Mouse (Mus musculus): Measurements from ENCODE around the gene Fbf1.

Gene Fbf1

DNA sequence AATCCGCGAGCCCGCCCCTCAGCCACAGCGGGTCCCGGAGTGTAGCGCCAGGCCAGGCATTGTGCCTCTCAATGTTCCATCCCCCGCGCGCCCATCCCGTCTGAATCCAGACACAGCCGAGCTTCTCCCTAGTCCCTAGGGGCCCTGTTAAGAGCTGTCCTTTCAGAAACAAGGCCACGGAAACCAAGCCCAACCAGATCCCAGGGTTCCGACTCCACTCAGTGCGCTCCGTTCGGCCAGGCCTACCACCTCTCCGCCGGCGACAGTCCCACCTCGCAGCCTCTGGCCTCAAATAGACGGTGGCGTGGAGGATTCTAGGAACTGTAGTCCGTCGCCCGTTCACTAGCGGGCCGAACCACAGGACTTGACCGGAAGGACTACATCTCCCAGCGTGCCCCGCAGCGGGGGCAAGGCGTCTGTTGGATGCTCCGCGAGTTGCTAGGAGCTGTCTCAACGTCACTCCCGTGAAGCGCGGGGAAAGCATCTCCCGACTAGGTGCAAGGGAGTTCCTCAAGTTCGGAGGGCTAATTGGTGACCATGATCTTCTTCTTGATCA lies at the start of gene Fbf1:
Gene Fbf1, minus strand, starts transcription at position 283 of the 556 bp plus-strand sequence.
- peak; percentile 93 for DNase-seq

DNA sequence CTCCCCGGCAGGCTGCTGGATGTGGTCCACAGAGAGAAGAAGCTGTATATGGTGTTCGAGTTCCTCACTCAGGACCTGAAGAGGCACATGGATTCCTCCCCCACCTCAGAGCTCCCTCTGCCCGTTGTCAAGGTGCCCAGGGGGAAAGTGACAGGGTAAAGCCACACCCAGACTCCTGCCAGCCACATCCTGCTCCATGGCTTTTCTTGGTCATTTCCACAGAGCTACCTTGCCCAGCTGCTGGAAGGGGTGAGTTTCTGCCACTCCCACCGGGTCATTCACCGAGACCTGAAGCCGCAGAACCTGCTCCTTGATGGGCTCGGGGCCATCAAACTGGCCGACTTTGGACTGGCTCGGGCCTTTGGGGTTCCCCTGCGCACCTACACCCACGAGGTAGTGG lies 48.6 kb upstream of the Fbf1 start:
- no peak for DNase-seq

DNA sequence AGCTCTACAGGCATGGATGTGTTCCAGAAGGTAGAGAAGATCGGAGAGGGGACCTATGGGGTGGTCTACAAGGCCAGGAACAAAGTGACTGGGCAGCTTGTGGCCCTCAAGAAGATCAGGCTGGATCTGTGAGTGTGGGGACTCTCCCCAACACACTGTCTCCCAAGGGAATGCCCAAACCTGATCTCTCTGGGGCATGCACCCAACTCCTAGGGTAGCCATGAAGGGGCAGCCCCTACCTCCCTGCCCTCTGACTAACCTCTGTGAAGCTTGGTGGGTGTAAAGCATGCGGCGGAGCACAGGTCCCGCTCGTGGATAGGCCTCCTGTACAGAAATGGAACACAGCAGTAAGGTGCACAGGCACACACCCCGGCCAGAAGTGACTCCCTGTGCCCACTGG lies 48.0 kb upstream of the Fbf1 start:
- no peak for DNase-seq

DNA sequence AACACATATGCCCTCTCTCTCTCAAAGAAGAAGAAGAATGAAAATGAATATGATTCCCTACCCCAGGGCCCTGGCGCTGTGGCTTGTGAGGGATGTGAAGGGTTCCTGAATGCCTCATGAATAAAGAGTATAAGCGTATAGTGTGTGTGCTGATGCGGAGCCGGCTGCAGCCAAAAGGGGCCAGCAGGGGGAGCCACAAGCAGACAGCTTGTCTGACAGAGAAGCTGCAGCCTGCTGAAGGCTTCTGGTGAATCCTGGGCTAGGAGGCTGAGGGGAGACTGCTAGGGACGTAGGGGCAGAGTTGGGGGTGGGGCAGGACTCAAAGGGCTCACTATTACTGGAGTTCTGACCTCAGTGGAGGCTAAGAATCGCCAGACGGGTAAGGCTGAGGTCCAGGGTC lies 47.2 kb upstream of the Fbf1 start:
- peak; percentile 45 for DNase-seq

DNA sequence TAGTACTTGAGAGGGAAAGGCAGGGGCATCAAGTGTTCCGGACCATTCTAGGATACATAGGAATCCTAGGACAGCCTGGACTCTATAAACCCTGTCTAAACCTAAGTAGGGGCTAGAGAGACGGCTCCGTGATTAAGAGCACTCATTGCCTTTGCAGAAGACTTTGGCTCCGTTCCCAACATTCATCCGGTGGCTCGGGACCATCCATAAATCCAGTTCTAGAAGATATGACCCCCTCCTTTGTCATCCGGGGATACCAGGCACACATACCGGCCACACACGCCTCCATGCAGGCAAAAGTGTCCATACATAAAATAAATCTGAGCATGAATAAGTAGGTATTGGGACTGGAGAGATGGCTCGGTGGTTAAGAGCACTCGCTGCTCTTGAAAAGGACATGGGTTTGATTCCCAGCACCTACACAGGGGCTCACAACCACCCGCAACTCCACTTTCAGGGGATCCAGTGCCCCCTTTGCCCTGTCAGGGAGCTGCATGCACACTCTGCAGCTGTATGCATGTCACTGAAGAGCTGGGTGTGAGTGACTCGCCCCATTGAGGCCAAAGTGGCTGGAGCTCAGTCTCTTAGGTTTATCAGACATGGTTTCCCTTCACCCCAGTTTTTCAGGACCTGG lies 46.0 kb upstream of the Fbf1 start:
- no peak for DNase-seq

DNA sequence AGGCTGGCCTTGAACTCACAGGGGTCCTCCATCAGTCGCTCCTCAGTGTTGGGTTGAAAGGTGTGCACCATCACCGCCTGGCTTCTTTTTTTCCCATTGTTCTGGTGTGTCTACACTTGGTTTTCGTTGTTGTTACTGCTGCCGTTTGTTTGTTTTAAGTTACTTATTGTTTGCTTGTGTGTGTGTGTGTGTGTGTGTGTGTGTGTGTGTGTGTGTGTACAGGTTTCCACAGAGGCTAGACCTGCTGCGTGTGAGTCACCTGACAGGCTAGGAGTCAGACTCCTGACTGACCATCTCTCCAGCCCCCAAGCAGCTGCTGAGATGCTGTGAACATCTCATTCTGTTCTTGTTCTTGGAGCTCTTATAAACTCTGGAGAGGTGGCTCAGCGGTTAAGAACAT lies 44.9 kb upstream of the Fbf1 start:
- DNase-seq: no peak

DNA sequence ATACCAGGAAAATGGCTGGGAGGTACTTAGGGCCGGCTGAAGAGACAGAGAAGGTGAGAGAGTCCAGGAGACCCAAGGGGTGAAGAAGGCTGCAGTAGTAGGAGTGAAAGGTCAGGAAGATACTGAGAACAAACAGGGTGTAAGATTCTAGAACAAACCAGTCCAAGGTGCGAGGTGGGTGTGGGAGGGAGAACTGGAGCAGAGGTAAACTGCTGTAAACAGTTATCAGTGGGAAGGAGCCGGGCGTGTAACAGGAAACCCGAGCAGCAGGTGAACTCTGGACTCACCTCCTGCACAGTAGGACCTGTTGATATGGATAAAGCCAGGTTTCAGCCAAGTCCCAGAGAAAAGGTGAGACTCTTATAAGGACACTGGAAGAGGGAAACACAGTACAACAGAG lies 42.7 kb upstream of the Fbf1 start:
- DNase-seq: no peak

DNA sequence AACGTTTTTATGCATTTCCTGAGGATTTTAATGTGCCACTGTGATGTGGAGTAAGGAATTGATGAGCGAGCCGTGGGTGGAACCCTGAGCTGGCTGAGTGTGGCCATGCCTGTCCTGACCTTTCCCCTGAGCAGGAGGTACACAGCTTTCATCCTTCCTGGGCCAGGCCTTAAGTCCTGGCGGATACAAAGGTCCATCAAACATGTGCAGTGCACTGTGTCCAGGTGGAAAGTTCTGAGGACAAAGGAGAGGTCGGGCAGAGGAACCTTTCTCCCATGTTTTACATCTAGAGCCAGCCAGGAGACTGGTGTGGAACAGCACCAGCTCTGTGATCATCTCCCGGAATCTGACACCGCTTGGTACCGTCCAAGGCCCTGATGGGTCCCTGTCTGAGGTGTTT lies 41.3 kb upstream of the Fbf1 start:
- DNase-seq: no peak

DNA sequence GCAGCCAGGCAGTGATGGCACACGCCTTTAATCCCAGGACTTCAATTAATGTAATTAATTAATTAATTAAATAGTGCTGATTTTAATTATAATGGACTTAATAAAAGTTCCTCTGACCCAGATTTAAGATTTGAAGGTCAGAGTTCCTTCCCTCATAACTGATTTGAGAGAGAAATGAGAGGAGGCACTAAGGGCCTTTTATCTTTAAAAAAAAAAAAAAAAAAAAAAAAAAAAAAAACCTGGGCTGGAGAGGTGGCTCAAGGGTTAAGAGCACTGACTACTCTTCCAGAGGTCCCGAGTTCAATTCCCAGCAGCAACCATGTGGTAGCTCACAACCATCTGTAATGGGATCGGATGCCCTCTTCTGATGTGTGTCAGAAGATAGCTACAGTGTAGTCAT lies 40.7 kb upstream of the Fbf1 start:
- DNase-seq: no peak

DNA sequence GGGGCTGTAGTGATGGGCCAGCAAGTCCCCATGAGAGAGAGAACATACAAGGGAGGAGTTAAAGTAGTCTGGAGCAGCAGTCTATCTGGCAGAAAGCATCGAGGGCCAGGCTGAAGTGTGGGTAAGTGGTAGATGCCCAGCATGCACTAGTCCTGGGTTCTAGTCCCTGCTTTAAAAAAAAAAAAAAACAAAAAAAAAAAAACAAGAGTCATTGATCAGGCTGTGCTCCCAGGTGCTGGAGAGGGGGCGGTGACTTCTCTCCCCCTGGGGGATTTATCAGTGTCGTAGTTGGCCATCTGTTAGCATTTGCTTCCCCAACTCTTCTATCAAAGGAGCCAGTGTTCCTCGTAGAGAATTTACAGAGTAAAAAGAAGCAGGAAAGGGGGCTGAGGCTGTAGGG lies 38.7 kb upstream of the Fbf1 start:
- no peak for DNase-seq

DNA sequence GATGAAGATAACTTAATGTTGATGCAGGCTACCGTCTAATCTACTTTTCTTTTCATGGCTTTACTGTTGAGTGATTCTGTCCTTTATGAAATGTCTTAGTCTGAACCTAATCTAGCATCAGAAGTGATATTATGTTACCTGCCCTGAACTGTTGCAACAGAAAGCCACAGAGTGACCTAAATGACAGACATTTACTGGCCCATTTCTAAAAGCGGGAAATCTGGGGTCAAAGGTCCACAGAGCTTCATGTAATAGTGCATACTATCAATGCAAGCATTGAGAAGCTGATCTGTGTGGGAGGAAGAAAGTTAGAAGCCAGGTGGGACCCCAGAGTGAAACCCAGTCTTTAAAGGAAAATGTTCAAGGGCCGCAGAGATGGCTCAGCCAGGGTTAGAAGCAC lies 35.2 kb upstream of the Fbf1 start:
- DNase-seq: no peak

DNA sequence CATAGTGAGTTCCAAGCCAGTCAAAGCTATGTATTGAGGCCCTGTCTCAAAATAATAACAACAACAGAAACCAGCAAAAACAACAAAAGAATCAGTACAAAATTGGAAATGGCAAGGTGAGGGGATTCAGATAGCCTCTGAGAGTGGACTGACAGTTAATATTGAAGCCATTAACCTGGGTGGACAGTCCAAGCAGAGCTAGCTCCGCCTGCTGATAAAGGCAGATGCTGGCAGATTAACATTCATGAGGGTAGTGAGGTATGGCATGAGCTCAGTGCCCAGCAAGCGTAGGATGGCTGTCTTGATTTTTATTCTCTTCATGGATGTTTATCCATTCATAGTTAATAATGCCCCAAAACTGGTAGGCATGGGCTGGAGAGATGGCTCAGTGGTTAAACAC lies 33.2 kb upstream of the Fbf1 start:
- no peak for DNase-seq

DNA sequence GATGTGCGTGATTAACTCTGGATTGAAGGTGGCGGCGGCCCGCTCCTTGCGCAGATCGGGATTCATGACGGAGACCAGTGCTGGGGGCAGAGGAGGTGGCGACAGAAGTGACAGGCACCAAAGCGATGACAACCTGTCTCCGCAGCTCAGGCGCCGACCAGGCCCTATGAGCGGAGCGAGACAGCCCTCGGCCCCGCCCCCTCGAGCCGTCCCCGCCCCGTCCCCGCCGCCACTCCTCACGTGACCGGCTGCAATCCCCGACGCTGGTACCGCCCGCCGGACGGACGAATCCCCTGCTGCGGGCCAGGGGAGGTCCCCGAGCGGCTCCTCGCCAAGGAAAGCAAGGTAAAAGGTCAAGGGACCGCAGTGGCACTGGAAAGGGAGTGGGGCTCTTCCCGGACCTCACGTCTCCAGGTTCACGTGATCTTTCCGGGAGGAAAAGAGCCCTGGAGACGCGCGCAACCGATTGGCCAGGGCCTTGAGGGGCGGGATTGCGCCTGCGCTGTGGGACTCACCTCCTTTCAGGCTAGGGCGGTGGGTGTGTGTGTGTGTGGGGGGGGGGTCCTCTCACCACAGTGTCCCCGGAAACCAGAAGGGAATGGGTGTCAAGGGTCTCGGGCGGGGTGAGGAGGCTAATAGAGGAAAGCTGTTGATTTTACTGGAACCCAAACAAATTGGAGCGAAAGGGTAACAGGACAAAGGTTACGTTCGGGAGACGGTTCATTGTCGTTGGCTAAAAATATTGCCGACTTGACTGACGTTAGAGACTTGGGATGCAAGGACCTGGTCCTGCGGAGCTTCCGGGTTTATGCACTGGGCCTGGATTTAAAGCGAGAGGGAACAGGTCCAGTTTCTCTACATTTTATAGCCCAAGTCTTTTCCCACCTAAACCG lies 30.9 kb upstream of the Fbf1 start, which contains the start of the genes Ten1 and Acox1:
Gene Ten1, plus strand, starts transcription at position 217 of the 893 bp plus-strand sequence.
Gene Acox1, minus strand, starts transcription at position 407 of the 893 bp plus-strand sequence.
- DNase-seq: peak; percentile 97

DNA sequence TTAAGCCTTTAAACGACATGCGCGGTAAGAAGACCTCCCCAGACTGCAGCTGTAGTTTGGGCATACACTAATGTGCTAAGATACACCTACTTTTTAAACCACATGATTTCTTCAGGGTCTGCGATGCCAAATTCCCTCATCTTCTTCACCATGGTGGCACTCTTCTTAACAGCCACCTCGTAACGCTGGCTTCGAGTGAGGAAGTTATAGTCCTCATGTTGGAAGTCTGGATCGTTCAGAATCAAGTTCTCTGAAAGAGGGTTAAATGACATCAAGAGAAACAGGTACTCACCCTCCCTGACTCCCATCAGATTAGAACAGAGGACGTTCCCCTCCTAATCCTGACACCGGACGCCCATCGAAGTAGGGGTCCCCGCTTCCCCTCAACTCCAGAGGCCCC lies 30.2 kb upstream of the Fbf1 start:
- no peak for DNase-seq

DNA sequence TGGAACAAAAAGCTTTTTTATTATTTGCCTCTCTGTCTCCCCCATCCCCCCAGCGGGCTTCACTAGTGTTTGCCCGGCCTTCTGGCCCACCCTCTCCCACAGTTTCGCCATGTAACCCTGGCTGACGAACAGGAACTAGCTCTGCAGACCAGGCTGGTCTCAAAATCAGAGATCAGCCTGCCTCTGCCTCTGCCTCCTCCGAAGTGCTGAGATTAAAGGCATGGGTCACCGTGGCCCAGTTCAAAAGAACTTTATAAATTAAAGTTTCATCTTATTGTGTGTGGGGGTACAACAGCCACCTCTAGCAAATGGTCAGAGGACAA lies 29.6 kb upstream of the Fbf1 start:
- no peak for DNase-seq

DNA sequence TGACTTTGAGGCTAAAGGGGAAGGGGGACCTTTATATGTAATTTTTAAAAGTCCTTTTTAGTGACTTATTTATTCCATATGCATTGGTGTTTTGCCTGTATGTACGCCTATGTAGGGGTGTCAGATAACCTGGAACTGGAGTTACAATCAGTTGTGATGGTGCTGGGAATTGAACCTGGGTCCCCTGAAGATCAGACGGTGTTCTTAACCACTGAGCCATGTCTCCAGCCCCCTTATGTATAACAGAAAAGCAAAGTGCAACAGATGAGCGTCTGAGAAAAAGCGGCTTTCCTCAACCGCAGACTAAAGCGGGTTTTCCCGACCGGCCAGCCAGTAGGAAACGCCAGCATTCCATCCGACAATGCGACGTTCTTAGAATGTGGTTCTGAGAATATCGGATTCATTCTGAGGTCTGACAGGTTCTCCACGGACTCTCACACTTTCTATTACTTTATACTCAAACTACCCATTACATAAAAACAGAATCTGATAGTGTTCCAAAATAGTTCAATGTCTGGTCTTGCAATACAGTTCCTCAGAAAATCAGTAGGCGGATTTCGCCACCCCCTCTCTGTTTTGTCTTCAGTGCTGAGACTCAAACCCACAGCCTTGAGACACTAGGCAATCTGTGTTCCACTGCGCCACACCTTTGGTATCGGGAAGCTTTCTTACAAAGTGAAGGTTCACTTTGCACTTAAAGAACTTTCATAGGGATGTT lies 29.1 kb upstream of the Fbf1 start:
- DNase-seq: no peak

DNA sequence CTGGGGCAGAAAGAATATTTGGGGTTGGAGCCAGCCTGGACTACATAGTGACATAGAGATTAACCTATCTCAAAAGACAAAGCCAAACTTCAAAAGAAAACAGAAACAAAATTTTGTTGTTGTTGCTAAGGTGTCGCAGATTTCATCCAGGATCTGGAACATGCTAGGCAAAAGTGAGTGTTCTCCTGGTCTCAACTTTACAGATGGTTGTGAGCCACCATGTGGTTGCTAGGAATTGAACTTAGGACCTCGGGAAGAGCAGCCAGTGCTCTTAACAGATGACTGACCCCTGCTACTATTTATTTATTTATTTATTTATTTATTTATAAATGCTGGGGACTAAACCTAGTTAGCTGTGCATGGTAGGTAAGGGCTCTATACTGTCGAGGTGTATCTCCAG lies 28.4 kb upstream of the Fbf1 start:
- DNase-seq: no peak

DNA sequence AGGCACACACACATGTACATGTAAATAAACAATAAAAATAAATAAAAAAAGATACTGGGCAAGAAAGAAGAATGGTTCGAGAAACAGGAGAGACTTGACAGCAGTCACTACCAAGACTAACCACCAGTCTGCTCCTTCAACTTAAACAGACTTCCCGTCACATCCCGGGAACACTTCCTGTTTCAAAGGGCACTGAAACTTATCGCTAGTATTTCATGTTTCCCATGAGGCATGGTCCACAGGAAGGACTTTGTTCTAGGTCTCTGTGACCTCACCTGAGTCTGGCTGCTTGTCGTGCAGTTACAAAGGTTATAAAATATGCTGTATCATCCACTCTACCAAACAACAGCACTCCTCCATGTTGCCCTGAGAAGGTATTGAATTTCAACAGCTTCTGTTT lies 27.3 kb upstream of the Fbf1 start:
- DNase-seq: no peak

DNA sequence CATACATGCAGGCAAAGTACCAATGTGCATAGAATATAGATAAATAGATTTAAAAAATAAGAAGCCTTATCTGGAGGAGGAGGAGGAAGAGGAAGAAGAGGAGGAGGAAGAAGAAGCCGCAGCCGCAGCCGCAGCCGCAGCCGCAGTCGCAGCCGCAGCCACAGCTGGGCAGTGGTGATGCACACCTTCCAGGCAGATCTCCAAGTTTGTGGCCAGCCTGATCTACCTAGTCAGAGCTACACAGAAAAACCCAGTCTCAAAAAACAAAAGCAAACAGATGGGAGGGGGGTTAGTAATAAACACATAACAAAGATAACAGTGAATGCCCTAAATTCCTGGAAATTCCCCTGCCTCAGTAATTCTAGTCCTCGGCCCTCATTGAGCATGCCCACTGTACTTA lies 26.7 kb upstream of the Fbf1 start:
- no peak for DNase-seq

DNA sequence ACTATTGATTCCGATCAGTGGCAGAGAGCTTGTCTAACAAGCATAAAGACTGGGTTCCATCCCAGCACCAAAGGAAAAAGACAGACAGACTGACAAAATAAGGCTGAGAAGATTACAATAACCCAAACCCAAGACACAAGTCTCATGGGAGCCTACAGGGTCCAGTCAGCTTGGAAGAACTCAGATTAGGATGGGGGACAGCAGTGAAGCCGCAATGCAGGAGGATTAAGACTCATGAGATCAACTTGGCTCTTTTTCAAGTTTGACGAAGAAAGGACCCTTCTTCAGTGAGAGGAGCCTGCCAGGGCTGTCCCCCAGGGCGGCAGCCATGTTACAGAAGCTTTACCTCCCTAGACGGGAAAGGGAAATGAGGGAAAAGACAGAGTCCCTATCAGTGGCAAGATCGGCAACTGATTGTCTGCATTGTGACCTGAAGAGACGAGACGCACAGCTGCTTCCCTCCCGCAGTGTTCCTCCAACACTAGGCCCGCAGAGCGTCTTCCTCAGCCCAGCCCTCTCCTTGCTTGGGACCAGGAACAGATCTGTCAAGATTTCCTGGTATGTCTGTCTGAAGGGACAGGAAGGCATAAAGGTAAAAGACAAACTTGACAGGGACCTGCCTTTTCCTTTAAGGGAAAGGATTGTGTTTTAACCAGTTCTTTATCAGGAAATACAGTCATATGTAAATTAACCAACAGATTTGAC lies 19.4 kb upstream of the Fbf1 start:
- DNase-seq: no peak

DNA sequence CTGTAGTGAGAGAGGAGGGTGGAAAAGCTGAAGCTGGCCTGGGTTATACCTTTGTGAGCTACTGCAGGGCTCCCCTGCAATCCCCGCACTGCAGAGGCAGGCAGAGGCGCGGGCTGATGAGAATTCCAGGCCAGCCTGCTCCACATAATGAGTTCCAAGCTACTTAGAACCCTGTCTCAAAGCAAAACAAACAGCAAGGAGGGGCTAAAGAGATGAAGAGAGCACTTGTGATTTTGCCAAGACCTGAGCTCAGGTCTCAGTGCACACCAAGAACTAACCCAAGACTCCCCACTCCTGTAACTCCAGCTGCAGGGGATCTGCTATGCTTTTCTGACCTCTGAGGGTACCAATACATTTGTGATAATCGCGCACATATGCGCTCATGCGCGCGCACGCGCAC lies 18.4 kb upstream of the Fbf1 start:
- DNase-seq: no peak

DNA sequence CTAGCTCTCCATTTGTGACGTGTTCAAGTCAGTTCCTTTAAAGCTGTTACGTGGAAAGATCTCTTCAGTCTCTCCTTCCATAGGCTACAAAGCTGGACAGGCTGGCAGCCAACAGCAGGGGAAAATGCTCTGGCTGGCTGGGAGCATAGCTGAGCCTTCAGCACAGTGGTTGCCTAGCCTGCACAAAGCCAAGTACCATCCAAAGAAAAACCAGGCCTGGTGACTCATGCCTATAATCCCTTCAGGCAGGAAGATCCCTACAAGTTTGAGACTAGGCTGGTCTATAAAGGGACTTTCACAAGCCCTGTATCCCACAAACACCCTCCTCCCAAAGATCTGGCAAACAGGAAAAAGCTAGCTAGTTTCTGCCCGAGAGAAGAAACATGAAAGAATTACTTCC lies 17.9 kb upstream of the Fbf1 start:
- DNase-seq: no peak

All from right cerebral cortex, postnatal 4 days (tissue).